Mouse (Mus musculus): ENCODE data around the gene Nup188.

Nup188 gene

DNA sequence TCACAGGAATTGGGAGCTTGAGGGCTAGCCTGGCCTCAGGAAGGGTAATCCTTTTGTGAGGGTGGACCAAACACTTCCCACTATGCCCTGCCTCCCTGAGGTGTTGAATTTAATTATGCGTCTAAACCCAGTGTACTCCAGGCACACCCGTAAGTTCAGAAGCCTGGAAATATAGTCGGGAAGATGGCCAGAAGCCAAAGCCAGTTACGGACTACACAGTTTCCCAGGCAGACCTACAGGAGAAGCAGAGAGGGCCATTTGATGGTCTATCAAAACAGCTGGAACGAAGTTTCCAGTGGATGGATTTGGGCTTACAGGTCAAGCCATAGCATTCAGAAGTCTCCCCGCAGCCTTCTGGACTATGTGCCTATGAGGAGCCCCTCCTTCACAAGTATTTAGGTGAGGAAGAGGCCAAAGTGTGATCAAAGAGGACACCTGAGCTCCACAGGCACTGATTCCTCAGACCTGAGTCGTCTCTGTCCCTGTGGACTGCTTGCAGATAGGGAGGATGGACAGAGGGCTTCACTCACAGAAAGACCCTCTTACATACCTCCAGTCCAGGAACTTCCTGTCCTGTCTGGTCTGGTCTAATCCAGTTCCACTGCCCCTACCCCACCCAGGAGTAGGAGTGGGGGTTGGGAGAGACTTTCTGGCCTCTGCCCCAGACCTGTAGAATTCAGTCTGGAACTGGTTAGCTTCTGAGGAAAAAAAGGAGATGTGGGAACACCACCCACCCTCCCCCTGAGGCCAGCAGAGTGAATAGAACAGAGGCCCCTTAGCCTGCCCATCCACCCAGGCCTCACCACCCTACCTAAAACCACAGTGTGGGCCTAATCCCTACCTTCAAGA is 21.3 kb upstream of the Nup188 start:
- ChIA-PET POLR2A (interaction anchor here (0.6 to 8.8 kb wide), 35 partner anchors 8 to 209 kb away, joined by 3 to 85 read pairs (median 4); partner anchors contain the start of genes Endog (in 2 of the 4), Lrrc8a (in 2 of the 4), Spout1 (in 2 of the 4) and Gm28035 (in 1 of the 4)), CTCF (interaction anchor here in 2 of 4 experiments (0.5 to 0.8 kb wide), 3 partner anchors 27 to 1996 kb away, joined by 3 to 4 read pairs (median 4); partner anchors contain the start of gene Lrrc8a (in 1 of the 2))

DNA sequence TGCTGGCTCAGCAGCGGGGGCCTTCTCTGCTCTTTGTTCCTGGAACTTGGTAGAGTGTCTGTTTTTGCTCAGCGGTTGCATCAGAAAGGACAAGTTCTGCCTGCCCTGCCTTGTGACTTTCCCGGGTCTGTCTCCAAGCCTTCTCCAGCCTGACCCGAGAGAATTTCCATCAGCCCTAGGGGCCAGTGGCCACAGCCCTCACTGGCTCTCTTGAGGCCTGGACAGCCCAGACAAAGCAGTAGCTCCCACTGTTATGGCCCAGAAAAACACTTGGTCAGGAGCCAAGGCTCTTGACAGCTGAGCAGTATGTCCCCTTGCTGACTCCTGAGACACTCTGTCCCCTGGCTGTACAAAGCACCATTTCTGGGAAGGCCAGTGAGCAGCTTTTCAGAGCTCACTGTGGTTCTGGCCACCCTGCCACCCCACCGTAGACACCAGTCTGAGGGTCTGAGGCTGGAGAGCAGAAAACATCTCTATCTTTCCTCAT is 20.4 kb upstream of the Nup188 start, which contains the start of gene Phyhd1:
Gene Phyhd1, plus strand, starts transcription at position 437 of the 487 bp plus-strand sequence.
- ChIA-PET POLR2A (interaction anchor here (0.6 to 8.8 kb wide), 43 partner anchors 8 to 620 kb away, joined by 3 to 85 read pairs (median 5); partner anchors contain the start of genes Endog (in 3 of the 4), Spout1 (in 3 of the 4), Kyat1 (in 2 of the 4) and Lrrc8a (in 2 of the 4)), CTCF (interaction anchor here in 1 of 4 experiments (1.5 kb wide), 1 partner anchor 23 kb away, joined by 3 read pairs; no protein-coding TSS in a partner anchor)

DNA sequence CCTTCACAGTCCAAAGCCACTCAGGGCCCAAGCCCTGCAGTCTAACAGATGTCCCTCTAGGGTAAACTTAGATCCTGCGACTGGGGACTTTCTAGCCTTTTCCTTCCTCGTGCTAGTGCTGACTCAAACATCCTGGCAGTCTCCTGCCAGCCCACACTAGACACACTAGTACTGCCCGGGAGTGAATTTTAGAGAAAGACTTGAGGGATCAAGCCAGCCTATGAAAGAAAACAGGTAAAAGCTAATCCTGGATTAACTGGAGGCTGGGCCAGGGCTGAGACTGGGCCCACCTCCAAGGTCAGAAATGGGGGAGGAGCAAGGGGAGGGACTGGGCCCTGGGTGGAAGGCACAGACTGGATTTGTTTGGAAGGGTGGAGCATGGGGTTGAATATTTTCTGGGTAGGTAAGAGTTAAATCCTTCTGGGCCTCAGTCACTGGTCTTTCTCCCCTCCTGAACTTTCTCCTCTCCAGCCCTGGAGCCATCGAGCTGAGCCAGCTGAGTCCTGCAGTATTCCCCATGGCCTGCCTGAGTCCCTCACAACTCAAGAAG is 19.7 kb upstream of the Nup188 start:
- CTCF ChIA-PET, result interaction anchor here in 3 of 4 experiments (0.6 to 1.5 kb wide), 4 partner anchors 24 to 165 kb away, joined by 3 read pairs; no protein-coding TSS in a partner anchor

DNA sequence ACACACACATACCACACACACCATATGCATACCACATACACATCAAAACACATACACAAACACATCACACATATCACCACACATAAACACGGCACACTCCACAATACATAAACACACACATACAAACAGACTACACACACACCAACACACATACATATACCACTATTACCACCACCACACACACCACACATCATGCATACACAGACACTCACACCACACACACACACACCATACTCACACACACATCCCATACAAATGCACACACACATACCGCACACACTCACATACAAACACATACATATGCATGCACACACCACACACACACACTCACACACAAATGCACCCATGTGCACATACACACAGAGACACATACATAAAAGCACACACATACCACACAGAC is 18.7 kb upstream of the Nup188 start:
- ChIA-PET CTCF (interaction anchor here in 1 of 4 experiments (0.6 kb wide), 1 partner anchor 41 kb away, joined by 3 read pairs; no protein-coding TSS in a partner anchor), POLR2A (interaction anchor here in 3 of 4 experiments (0.9 to 8.8 kb wide), 17 partner anchors 15 to 134 kb away, joined by 3 to 85 read pairs (median 6); partner anchors contain the start of genes Kyat1 (in 2 of the 3), Lrrc8a (in 2 of the 3) and Tbc1d13 (in 1 of the 3))

More for the DNA sequence above, 19.7 kb upstream of the Nup188 start:
- POLR2A ChIA-PET, result interaction anchor here (0.6 to 8.8 kb wide), 49 partner anchors 9 to 620 kb away, joined by 3 to 85 read pairs (median 5); partner anchors contain the start of genes Endog (in 3 of the 4), Lrrc8a (in 3 of the 4), Spout1 (in 3 of the 4) and Kyat1 (in 2 of the 4)

DNA sequence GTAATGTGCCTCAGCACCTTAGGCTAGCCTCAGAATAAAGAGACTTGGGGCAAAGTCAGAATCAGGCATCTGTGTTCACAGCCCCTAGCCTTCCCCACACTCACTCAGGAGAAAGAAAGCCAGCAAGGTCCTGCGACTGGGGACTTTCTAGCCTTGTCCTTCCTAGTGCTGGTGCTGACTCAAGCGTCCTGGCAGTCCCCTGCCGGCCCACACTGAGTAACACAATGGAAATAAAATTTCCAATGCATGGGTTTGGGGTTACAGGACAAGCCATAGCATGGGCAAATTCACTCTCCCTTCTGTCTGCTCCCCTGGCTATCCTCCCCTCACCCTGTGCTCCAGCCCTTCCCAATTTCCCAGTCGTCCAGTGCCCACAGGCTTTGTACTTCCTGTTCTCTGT is 17.8 kb upstream of the Nup188 start:
- ChIA-PET POLR2A (interaction anchor here in 2 of 4 experiments (1.6 to 8.8 kb wide), 5 partner anchors 17 to 96 kb away, joined by 4 to 85 read pairs (median 6); partner anchors contain the start of gene Lrrc8a (in 1 of the 2)), CTCF (interaction anchor here in 2 of 4 experiments (0.6 to 1.4 kb wide), 3 partner anchors 47 to 162 kb away, joined by 3 to 4 read pairs (median 3); partner anchors contain the start of gene Spout1 (in 1 of the 2))

DNA sequence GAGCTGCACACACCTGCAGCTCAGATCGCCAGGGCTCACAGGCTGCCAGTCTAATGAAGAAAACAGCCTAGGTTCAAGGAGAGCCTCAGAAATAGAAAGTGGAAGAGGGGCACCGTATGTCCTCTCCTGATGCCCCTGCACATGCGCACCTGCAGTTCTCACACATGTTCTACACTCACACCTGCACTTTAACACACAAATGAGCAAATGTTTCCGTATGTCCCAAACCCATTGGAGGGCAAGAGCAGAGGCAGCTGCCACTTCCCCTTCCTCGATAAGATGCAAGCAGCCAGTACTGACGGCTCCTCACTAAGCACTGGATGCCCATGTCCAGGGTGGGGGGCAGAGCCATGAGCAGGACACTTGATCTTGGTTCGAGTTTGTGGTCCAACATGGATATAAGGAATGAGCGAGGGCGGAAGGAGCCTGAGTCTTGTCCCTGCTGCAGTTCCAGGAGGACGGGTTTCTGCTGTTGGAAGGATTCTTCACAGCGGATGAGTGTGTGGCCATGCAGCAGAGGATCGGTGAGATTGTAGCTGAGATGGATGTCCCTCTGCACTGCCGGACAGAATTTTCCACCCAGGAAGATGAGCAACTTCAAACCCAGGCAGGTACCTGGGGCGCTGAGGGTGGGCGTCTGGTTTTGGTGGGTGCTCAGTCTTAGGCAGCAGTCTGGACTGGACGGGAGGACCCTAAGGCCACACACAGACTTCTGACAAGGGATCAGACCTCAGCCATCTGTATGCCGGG is 16.8 kb upstream of the Nup188 start:
- POLR2A ChIA-PET, result interaction anchor here in 2 of 4 experiments (0.6 to 2.5 kb wide), 7 partner anchors 8 to 97 kb away, joined by 3 to 13 read pairs (median 3); partner anchors contain the start of gene Lrrc8a (in 1 of the 2)
- CTCF ChIA-PET, result interaction anchor here in 2 of 4 experiments (0.5 to 1.4 kb wide), 4 partner anchors 46 to 166 kb away, joined by 3 to 4 read pairs (median 4); partner anchors contain the start of gene Spout1 (in 1 of the 2)

DNA sequence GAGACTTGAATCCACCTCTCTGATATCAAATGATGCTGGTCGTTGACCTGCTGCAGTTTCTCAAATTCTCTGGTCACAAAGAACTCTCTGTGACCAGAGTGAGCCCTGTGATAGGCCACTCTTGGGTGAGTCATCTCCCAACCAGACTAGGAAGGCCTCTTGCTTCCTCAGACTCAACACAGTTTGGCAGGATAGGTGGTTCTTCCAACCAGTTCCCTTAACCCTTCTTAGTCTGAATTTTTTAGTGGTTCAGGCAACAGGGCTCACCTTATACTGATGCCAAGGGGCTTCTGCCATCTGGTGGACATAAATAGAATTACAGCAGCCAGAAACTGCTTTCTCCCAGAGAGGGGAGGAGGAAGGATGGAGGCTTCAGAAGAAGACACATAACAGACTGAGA is 16.1 kb upstream of the Nup188 start:
- POLR2A ChIA-PET, result interaction anchor here in 2 of 4 experiments (0.6 to 1.7 kb wide), 7 partner anchors 9 to 136 kb away, joined by 3 to 6 read pairs (median 3); partner anchors contain the start of gene Tbc1d13 (in 1 of the 2)
- CTCF ChIA-PET, result interaction anchor here in 1 of 4 experiments (1.4 kb wide), 1 partner anchor 164 kb away, joined by 4 read pairs; no protein-coding TSS in a partner anchor

DNA sequence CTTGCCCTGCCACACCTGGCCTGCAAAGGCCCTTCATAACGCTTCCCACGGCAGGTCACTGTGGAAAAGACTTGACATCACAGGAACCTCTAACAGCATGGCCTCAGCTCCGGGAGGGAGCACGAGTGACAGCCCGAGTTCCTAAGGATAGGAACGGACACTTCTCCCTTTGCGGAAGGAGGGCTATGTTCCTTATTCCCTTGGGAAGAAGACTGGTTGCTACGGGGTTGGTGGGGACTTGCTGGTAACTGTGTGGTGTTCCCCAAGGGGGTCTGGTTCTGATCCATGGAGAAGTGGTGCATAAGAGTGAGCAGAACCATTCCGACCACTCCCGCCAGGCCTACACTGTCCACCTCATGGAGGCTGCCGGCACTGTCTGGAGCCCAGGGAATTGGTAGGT is 5.5 kb upstream of the Nup188 start, which contains the start of gene Gm28038:
Gene Gm28038, plus strand, starts transcription at position 301 of the 400 bp plus-strand sequence.
- CTCF ChIA-PET, result no interaction called here
- POLR2A ChIA-PET, result no interaction called here

DNA sequence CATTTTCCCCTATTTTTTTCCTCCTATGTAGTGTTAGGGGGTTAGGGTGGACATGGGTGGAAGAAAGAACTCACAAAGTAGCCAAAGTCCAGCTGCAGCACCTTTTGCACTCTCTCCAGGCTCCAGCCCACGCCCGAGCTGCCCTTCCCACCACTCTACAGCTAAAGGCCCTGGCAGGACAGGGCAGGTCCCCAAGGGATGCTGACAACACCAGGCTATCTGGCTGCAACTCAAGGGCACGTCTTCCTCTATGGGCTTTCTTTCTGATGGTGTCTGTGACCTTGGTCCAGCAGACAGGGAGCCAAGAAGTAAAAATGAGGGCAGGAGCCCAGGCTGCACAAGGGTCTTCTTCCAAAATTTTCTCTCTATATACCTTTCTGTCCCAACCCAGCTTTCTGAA is 4.5 kb upstream of the Nup188 start:
- ChIA-PET CTCF (interaction anchor here in 1 of 4 experiments (0.6 kb wide), 1 partner anchor 154 kb away, joined by 3 read pairs; no protein-coding TSS in a partner anchor), POLR2A (interaction anchor here in 2 of 4 experiments (0.7 to 1.1 kb wide), 3 partner anchors 8 to 25 kb away, joined by 3 read pairs; no protein-coding TSS in a partner anchor)

DNA sequence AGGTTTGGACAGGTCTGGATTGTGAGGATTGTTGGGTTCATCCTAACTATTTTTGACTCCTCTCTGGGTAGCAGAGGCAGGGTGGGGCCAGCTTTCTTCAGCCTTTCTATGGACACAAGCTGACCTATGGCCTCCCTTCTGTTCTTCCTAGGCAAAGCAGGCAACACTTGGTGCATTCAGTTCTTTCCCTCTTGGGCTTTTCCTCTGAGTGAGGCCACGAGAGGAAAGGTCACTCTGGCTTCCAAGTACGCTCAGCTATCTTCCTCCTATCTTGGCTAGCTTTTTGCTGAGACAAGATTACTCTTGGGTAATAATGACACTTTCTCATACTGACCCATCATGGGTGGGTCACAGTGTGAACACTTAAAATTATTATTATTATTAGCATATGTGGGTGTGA is 3.0 kb upstream of the Nup188 start:
- ChIA-PET CTCF (no interaction called here), POLR2A (interaction anchor here in 2 of 4 experiments (0.6 to 1.3 kb wide), 4 partner anchors 10 to 105 kb away, joined by 3 to 5 read pairs (median 3); partner anchors contain the start of genes Miga2 (in 1 of the 2) and Spout1 (in 1 of the 2))

DNA sequence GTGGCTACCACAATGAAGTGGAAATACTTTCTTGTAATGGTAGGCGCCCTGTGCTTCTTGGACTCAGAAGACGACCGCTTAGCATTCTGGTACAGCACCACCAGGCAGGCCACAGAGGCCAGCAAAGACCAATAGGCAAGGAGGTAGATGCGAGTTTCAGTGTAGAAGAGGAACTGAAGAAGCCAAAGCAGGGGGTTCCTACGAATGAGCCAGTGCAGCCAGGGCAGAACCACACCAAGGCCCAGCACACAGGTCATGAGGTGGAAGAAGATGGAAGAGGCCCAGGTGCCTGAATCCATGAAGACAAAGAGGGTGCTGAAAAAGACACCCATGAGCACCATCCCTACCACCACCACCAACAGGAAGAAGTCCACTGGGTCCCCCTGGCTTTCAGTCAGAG is 1.2 kb upstream of the Nup188 start:
- POLR2A ChIA-PET, result no interaction called here

DNA sequence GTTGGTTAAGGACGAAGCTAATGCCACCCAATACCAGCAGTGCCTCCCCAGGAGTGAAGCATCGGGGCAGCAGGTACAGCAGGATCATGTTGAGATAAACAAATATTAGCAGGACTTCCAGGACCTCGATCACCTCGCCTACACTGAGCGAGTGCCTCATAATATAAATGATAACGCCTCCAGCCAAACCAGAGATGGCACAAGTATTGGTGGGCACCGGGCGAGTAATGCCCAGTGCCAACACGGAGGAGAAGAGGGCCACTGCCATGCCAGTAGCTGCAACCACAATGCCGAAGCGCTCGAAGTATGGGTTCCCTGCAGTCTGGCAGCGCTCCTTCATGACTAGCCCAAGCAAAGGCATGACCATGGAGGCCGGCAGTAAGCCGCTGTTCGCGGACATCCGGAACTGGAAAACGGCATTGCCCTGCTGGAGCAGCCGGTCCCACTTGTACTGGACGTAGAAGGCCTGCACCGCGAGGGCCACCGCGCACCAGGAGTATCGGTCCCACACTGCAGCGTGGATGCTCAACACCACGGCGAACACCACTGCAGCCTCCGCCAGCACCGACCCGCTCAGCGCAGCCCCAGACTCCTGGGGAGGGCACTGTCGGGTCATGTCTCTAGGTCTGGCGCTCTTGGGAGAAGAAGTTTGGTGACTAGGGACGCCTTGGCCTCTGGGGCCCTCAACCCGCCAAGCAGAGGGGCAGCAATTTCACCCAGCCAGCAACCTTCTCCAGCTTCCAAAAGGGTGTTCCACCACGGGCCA is 598 bp upstream of the Nup188 start:
- CTCF ChIA-PET, result no interaction called here

More for the DNA sequence above, 1.2 kb upstream of the Nup188 start:
- CTCF ChIA-PET, result no interaction called here

DNA sequence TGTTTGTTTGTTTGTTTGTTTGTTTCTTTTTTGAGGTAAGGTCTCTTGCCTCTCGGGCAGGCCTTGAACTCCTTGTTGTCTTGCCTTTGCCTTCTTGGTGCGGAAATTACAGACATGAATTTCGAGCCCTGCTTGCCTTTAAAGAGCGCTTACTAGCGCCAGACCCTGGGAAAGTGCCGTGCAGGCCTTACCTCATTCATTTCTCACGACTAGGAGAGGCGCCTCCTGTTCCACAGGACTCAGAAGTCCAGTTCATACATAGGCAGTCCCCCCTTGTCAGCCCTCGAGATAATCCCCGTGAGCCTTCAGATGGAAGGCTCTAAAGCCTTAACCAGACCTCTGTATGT is 803 bp downstream of the Nup188 start:
- CTCF ChIA-PET, result no interaction called here

More for the DNA sequence above, 598 bp upstream of the Nup188 start:
- POLR2A ChIA-PET, result interaction anchor here in 2 of 4 experiments (0.6 to 1.4 kb wide), 5 partner anchors 20 to 153 kb away, joined by 3 to 4 read pairs (median 3); partner anchors contain the start of genes Lrrc8a (in 1 of the 2) and Phyhd1 (in 1 of the 2)

DNA sequence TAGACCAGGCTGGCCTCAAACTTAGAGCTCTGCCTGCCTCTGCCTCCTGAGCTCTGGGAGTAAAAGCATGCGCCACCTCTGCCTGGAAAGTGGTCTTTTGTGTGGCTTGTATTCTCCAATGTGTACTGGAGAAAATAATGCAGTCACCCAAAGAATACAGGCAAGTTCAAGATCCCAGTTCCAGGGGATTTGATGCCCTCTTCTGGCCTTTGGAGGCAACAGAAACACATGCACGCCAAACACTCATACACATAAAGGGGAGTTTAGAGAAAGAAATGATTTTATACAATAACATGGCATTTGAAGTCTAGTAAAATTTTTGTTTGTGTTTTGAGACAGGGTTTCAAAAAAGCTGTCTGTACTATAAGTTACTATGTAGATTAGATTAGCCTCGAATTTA is 13.3 kb downstream of the Nup188 start:
- CTCF ChIA-PET, result interaction anchor here in 2 of 4 experiments (1.0 to 1.7 kb wide), 3 partner anchors 9 to 61 kb away, joined by 3 to 7 read pairs (median 5); no protein-coding TSS in a partner anchor
- POLR2A ChIA-PET, result interaction anchor here in 2 of 4 experiments (0.8 to 1.6 kb wide), 6 partner anchors 10 to 127 kb away, joined by 3 to 5 read pairs (median 4); no protein-coding TSS in a partner anchor

More for the DNA sequence above, 803 bp downstream of the Nup188 start:
- POLR2A ChIA-PET, result interaction anchor here in 2 of 4 experiments (0.9 to 1.1 kb wide), 4 partner anchors 23 to 154 kb away, joined by 3 to 7 read pairs (median 4); partner anchors contain the start of gene Tbc1d13 (in 1 of the 2)

DNA sequence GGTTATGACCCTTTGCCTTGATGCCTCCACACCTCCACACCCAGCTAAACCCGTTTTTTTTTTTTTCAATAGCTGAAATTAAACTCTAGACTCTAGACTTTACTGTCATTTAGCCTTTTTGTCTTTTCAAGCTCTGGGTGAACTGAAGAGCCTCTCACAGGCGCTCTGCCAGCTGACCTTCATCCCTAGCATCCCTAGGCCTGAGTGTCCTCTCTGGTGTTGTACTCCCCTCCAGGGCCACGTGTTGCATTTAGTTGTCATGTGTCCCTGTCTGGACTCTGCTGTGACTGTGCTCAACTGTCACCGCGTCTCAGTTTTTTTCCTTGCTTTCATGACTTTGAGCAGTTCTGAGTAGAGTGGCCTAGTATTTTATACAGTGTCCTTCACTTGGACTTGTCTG is 13.8 kb downstream of the Nup188 start:
- ChIA-PET CTCF (interaction anchor here in 2 of 4 experiments (0.7 to 1.4 kb wide), 2 partner anchors 60 to 285 kb away, joined by 5 read pairs; no protein-coding TSS in a partner anchor), POLR2A (interaction anchor here in 3 of 4 experiments (0.6 to 1.6 kb wide), 5 partner anchors 12 to 95 kb away, joined by 3 to 7 read pairs (median 4); partner anchors contain the start of gene Kyat1 (in 1 of the 3))

DNA sequence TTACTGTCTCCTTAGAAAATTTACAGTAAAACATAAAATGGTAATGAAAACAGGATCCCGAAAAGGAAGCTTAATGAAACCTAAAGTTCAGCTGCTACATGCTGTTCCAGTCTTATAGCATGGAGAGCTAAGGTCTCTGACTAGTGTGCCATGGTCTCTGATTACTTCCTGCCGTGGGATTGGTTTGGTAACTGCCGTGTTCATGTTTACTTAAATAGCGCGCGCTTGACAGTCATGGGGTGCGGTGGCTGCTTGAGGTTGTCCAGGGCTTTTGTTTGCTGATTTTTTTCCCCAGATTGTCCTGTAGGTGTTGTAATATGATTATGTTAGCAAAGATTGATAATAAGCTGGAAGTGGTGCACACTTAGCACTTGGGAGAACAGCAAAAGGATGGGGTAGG is 19.9 kb downstream of the Nup188 start:
- CTCF ChIA-PET, result interaction anchor here in 2 of 4 experiments (0.5 to 0.7 kb wide), 2 partner anchors 24 to 82 kb away, joined by 4 to 5 read pairs; no protein-coding TSS in a partner anchor
- POLR2A ChIA-PET, result interaction anchor here in 2 of 4 experiments (0.5 to 2.1 kb wide), 5 partner anchors 8 to 466 kb away, joined by 3 to 9 read pairs (median 3); partner anchors contain the start of gene Miga2 (in 1 of the 2)
